Mouse (Mus musculus) erythroid progenitor cell, adult 5-6 weeks (primary cell): ENCODE results near the gene Krtap29-1. TPM values are rescaled to one million over a fixed set of nuclear protein-coding genes. Genes with fewer than 3 reads are reported as not detected.

ENCODE experiments used
- ATAC-seq: replicated peaks from 2 replicates; pipeline ENCODE4 v1.8.0; 2016; ENCODE audit warnings: moderate number of reproducible peaks, mild to moderate bottlenecking, moderate TSS enrichment, inconsistent platforms; ENCODE audit not compliant: poor library complexity, low FRiP score, severe bottlenecking
- total RNA-seq, 2 experiments: library from RNA; stranded (forward) in 1 of 2; stranded (reverse) in 1 of 2; fragments of 150-400 nt in 1 of 2; fragments of 186-747, 209-891 nt in 1 of 2; gene quantifications; 2 replicates each; pipeline versions ENCODE4 v1.2.3 to v1.2.4; 2015 to 2017; ENCODE audit warnings: low replicate concordance in 2 of 2

The Krtap29-1 gene
- total RNA-seq (2015; ENCODE audit: low replicate concordance) (not detected in 2 replicates), total RNA-seq (2017; ENCODE audit: low replicate concordance) (not detected in 2 replicates)

DNA sequence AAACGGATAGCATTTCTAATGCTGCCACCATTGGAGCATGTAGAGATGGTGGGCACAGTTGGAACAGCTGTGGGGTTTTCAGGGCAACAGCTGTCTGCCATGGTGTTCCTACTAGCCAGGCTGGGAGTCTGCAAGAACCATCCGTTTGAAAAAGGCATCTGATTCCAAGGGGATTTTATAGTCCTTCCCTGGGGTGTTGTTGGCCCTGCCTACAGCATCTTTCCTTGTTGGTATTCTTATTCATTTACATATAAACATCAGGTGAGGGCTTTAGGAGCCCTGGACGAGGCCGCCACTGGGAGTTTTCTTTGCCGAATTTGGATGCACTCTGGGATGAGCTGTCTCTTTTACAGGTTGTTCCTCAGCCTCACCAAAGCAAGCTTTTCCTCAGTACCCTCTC, at the start of gene Krtap29-1:
Gene Krtap29-1, minus strand, starts transcription at position 101 of the 400 bp plus-strand sequence.
- ATAC-seq: no peak

GRCm38 (mm10) chr11:100021438-100021837, 42.6 kb upstream of the Krtap29-1 start:
- no peak for ATAC-seq

DNA sequence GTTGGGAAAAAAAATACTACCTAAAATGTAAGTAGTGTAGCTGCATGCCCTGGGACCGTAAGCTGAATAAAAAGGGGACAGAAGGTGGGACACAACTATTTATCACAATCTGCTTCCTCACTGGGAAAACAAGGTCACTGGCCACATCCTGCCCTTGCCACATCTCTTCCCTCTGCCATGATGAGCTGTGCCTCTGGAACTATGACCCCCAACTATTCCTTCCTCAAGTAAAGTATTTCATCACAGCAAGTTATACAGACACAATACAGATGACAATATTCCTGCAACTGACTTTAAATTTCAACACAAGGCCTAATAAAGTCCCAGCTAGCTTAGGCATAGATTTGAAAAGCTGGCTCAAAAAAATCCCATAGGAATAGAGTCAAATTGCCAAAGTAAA, 40.6 kb upstream of the Krtap29-1 start:
- ATAC-seq: no peak

- no peak for ATAC-seq
Observed at GRCm38 (mm10) chr11:100016112-100016511, 37.3 kb upstream of the Krtap29-1 start, which contains the start of gene Krt33a. Gene Krt33a (minus strand): TSS chr11:100016212.

DNA sequence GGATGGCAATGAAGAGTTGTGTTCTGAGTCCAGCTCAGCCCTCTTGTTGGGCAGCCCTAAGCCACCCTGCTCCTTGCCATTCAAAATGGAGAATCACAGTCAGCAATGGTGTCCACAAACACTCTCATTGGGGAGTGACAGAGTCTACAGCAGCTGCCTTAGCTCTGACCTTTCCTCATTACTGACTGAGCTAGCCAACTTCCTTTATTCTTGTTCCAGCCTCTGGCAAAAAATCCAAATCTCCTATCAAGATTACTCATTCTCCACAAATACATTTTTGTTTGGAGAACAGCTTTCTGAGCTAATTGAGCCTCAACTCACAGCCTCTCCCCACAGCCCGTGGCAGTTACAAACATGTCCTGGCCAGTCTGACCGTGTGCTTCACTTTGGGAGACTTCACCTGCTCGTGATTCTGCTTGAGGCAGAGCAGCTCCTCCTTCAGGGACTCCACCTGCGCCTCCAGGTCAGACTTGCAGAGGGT, 34.9 kb upstream of the Krtap29-1 start:
- ATAC-seq: no peak

- no peak for ATAC-seq
Observed at GRCm38 (mm10) chr11:100010682-100011081, 31.8 kb upstream of the Krtap29-1 start.

DNA sequence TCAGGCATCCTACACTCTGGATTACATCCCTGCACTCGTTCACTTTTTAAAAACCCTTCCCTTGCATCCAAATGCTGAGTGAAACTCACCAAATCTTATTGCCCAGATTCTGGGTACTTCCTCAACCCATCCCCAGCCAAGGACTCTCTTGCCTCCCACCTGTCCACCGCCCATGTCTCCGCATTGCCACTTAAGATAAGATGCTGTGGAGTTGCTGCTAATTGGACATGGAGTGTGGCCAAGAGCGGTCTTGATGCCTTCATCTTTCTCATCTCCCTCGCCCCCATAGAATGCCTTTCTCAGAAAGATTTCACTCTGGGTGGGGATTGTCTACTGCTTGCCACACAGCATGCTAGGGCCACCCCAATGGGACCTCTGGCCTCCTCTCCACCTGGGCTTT, 29.5 kb upstream of the Krtap29-1 start:
- ATAC-seq: no peak

DNA sequence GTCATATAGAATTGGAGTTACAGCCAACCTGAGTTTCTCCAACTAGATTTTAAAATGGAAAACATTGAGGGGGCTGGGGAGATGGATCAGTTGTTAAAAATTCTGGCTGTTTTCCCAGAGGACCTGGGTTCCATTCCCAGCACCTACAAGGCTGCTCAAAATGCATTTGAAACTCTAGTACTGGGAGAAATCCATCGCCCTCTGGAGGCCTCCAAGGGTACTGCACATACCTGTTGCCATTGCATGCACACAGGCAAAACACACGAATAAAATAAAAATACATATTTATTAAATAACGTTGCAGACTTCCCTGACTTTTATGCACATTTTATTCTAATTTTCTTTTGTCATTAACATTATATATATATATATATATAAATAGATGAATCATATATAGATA, 27.8 kb upstream of the Krtap29-1 start:
- ATAC-seq: no peak

GRCm38 (mm10) chr11:100005905-100006304, 27.1 kb upstream of the Krtap29-1 start:
- ATAC-seq: no peak

DNA sequence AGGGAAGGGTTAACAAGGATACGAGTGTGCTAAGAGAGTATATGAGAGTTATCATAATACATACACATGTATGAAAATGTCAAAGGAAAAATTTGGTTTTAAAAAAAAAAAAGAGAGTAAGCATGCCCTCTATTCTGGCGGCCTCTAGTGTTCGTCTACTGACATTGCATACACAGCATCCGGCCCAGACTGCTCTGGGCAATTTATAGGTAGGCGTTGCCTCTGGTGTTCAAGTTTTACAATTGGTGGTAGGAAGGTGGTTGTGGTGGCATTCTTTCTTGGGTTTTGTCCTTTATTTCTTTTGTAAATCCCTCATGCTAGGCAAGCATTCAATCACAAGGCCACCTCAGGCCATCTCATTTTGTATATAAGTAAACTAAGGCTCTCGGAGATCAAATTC, 26.0 kb upstream of the Krtap29-1 start:
- ATAC-seq: no peak

DNA sequence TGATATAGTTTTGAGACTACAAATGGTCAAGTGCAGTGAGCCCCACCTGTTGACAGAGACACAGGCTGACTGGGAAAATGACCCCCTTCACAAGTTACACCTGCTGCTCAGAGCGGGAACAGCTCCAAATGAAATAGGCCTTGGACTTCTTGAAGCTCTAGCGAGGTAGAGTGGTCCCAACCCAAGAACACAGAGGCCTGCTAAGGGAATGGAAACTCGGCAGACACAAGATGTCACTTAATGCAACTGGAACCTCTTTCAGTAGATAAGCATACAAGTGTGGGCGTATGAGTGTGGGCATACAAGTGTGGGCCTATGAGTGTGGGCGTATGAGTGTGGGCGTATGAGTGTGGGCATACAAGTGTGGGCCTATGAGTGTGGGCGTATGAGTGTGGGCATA, 20.2 kb upstream of the Krtap29-1 start:
- ATAC-seq: no peak

- no peak for ATAC-seq
Observed at GRCm38 (mm10) chr11:99994384-99994661, 15.5 kb upstream of the Krtap29-1 start.

GRCm38 (mm10) chr11:99993620-99994383, 14.9 kb upstream of the Krtap29-1 start, which contains the start of gene Krtap17-1:
Gene Krtap17-1 (minus strand): TSS chr11:99993994.
- no peak for ATAC-seq

GRCm38 (mm10) chr11:99990571-99990970, 11.7 kb upstream of the Krtap29-1 start:
- ATAC-seq: no peak

DNA sequence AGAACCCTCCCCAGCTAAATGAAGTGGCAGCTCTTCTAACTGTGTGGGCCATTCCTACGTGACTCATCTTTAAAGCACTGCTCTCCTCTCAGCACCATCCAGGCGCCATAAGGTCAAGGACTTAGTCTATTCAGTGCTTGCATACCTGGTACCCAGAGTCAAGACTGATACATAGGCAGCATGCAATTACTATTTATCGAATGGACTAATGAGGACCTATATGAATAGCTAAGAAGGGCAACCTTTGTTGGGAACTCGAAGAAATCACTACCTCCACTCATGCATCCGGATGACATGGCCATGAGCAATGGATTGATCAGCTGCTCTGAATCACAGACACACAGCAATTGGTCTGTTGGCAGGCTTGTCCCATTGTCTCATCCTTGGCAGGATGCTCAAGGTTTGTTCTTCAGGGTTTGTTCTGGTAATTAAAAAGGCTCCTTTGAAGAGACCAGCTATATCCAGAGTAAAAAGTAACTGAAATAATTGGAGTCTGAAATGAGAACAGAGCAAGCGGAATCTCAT, 11.1 kb upstream of the Krtap29-1 start:
- ATAC-seq: no peak

- ATAC-seq: no peak
Observed at GRCm38 (mm10) chr11:99988530-99988929, 9.7 kb upstream of the Krtap29-1 start.

GRCm38 (mm10) chr11:99986180-99986647, 7.4 kb upstream of the Krtap29-1 start, which contains the start of gene Krtap16-1:
Gene Krtap16-1 (minus strand): TSS chr11:99986597.
- no peak for ATAC-seq

- ATAC-seq: 0 out of 2 replicates have a peak, but pooled peaks have one; percentile 39
Observed at GRCm38 (mm10) chr11:99985291-99986092, 6.6 kb upstream of the Krtap29-1 start.

DNA sequence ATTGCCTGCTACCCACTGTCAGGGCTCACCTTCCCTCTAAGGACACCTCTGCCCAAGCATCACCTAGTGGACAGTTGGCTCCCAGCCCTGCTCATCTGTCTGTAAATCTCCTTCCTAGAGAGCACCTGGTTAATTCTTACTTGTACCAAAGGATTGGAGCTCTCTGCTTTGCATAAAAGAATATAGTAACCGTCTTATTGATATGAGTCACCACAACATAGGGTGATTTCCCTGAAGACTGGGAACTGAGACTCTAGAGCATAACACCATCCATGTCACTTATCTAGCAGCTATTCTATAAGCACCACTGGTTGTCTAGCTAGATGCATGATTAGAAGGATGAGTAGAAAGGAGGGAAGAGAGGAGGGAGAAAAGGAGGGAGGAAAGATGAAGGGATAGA, 4.6 kb upstream of the Krtap29-1 start:
- ATAC-seq: no peak

GRCm38 (mm10) chr11:99982731-99983130, 3.9 kb upstream of the Krtap29-1 start:
- ATAC-seq: no peak
